Mouse (Mus musculus): ENCODE measurements around the gene Dph3. TPM values are rescaled to one million over a fixed set of nuclear protein-coding genes. Genes with fewer than 3 reads are reported as not detected.

Gene Dph3
- polyA plus RNA-seq, 1 experiment from 2014 or later, result 104 TPM

DNA sequence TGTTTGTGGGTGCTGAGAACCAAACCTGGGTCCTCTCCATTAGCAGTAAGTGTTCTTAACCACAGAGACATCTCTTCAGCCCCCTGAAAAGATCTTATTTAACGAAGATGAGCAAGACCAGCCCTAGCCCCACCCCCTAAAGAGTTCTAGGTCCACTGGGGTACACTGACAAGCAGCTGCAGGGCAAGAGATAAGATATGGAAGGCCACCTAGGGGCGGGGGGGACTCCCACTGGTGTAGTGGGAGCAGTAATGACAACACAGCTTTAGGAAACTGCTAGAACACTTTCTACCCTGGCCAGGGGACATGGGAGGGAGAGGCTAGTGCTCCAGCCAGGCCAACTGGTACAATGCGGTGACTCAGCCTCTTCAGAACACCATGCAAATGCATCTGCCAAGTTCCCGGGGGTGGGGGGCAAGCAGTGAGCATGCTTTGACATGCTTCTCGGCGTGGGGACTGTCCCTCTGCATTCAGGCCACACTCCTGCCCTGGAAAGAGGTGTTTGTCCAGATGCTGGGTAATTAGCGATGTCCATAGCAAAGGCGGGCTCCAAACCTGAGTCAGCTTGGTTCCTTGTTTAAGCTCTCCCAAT, 47.8 kb downstream of the Dph3 start:
- no peak overlapping the region for H3K4me3 ChIP-seq
- 0 out of 2 replicates have a peak overlapping the region, but pooled peaks have one; percentile 0 for H3K27ac ChIP-seq (replicated peaks)
- H3K9me3 ChIP-seq (replicated peaks), result no peaks in the 10 kb centered on the region
- no peaks in the 10 kb centered on the region for H3K4me1 ChIP-seq
- DNase-seq (ENCODE audit: low spot score), result no peak
- no peaks in the 10 kb centered on the region for H3K27me3 ChIP-seq (ENCODE audit: low read depth, poor library complexity, severe bottlenecking)
- 85% methylated on average over 8 of the region's 8 CpGs for WGBS
- no peaks in the 10 kb centered on the region for H3K36me3 ChIP-seq

DNA sequence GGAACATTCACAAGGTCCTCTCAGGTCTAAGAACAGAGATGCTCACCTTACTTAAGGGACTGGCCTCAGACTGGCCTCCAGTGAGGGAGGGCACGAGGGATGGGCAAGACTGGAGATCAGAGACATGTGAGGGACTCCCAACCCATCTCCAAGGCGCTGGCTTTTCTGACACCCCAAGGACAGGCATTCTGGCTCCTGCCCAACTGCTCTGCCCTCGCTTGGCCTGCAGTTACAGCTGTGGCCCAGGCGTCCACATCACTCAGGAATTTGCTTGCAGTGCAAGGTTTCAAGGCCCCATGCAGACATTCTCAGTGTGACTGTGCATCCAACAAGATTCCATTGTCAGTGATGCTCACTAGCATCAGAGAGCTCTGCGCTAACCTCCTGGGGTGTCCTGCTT, 49.0 kb downstream of the Dph3 start:
- DNase-seq (ENCODE audit: low spot score), result no peak
- Histone ChIP-seq H3K27me3 (ENCODE audit: low read depth, poor library complexity, severe bottlenecking) (no peaks in the 10 kb centered on the region), H3K9me3 (replicated peaks) (no peaks in the 10 kb centered on the region), H3K27ac (replicated peaks) (no peak overlapping the region), H3K4me1 (no peaks in the 10 kb centered on the region), H3K4me3 (no peak overlapping the region), H3K36me3 (no peaks in the 10 kb centered on the region)
- 78% methylated on average over 5 of the region's 5 CpGs for WGBS

DNA sequence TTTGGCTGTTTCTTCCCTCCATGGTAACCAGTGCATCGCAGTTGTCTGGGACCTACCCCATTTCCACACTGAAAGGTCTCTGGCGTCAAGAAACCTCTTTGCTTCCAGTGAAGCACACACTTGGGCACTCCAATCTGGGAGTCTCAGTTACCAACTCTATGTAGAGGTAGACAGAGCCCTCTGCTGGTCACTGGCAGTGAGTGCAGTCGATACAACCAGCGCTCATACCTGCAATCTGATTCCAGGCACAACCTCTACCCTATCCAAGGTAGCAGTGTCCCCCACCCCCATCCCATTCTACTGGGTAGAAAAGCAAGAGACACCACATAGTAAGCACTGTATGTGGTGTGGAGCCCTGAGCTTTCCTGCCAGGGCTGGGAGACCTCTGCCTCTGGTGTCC, 53.0 kb downstream of the Dph3 start:
- Histone ChIP-seq H3K4me1 (peaks cover 16% of the 10 kb centered on the region), H3K4me3 (no peak overlapping the region)
- peak; percentile 68 for DNase-seq (ENCODE audit: low spot score)

More for the DNA sequence above, 53.0 kb downstream of the Dph3 start:
- Histone ChIP-seq H3K36me3 (no peaks in the 10 kb centered on the region), H3K27ac (replicated peaks) (no peak overlapping the region), H3K9me3 (replicated peaks) (no peaks in the 10 kb centered on the region), H3K27me3 (ENCODE audit: low read depth, poor library complexity, severe bottlenecking) (peaks cover 23% of the 10 kb centered on the region)
- WGBS, result 12% methylated on average over 4 of the region's 4 CpGs

Other genes with a start within 250 kb of the Dph3 start
- gene Galnt15, start 56.7 kb downstream of the Dph3 start, polyA plus RNA-seq (2016; fragmentation: Nextera tagmentation; extraction: Ambion mirVana), result 0.10 and 0.11 TPM in 2 replicates
- gene Oxnad1, start 355 bp downstream of the Dph3 start, polyA plus RNA-seq (2016; fragmentation: Nextera tagmentation; extraction: Ambion mirVana), result 19.7 and 26.7 TPM in 2 replicates
- not detected in 2 replicates for gene Msmb, start 56.3 kb upstream of the Dph3 start, polyA plus RNA-seq (2016; fragmentation: Nextera tagmentation; extraction: Ambion mirVana)
- gene Ncoa4, start 74.1 kb upstream of the Dph3 start, polyA plus RNA-seq (2016; fragmentation: Nextera tagmentation; extraction: Ambion mirVana), result 71.1 and 82.2 TPM in 2 replicates
- 312 and 360 TPM in 2 replicates for gene Timm23, start 116.2 kb upstream of the Dph3 start, polyA plus RNA-seq (2016; fragmentation: Nextera tagmentation; extraction: Ambion mirVana)
- gene Parg, start 116.2 kb upstream of the Dph3 start, polyA plus RNA-seq (2016; fragmentation: Nextera tagmentation; extraction: Ambion mirVana), result 47.5 and 48.5 TPM in 2 replicates
- 17.4 and 18.4 TPM in 2 replicates for gene Ogdhl, start 236.3 kb upstream of the Dph3 start, polyA plus RNA-seq (2016; fragmentation: Nextera tagmentation; extraction: Ambion mirVana)